Mouse (Mus musculus) stomach, postnatal 0 days (tissue): Measurements from ENCODE around the gene Slc25a41.

Experiments
- CTCF ChIP-seq: IDR thresholded peaks from 2 replicates; pipeline ENCODE4 v1.5.1; 2016; ENCODE audit warnings: antibody characterized with exemption, low read depth, mild to moderate bottlenecking, moderate library complexity
- EP300 ChIP-seq: optimal IDR thresholded peaks from 2 replicates; pipeline ENCODE3; 2016; ENCODE audit warnings: antibody characterized with exemption

DNA sequence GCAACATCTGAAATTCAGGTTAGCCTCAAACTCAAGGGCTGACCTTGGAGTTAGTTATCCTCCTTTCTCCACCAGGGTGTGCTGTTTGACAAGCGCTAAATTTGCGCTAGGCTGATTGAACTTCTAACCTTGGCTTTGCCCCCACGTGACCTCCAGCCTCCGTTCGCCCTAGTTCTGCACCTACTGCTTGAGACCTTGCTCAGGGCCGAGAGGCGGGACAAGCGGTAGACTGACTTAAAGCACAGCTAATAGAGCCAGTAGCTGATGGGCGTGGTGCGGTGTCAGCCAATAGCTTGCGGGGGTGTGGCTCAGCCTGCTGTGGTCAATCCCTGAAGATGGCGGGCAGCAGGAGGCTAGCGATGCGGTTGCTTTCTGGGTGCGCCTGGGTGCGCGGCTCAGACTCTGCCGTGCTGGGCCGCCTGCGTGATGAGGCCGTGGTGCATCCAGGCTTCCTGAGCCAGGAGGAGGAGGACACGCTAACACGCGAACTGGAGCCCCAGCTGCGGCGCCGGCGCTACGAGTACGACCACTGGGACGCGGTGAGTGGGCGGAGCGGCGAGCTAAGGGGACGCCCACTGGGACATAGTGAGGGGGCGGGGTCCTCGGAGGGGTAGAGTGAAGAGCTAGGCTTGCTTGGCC lies 44.3 kb downstream of the Slc25a41 start, which contains the start of gene Alkbh7:
- TF ChIP-seq CTCF = peak; percentile 91
- no peak for TF ChIP-seq EP300
